Mouse (Mus musculus) myocyte (in vitro differentiated cells): ENCODE measurements around the gene Ripor2. TPM values are rescaled to one million over a fixed set of nuclear protein-coding genes. Genes with fewer than 3 reads are reported as not detected.

Experiments used
- H3K27me3 ChIP-seq: one replicate; pipeline ENCODE4 v1.6.1; 2011; ENCODE audit not compliant: control insufficient read depth, insufficient read depth, insufficient read length
- H3K36me3 ChIP-seq: one replicate; pipeline ENCODE4 v1.6.1; 2011; ENCODE audit not compliant: control insufficient read depth, insufficient read depth
- H3K4me2 ChIP-seq: one replicate; pipeline ENCODE4 v1.6.1; 2011; ENCODE audit warnings: low read depth, control low read depth
- H3K4me3 ChIP-seq: one replicate; pipeline ENCODE4 v1.5.1; 2011; ENCODE audit warnings: mild to moderate bottlenecking, control low read depth, moderate library complexity
- H3K79me2 ChIP-seq: one replicate; pipeline ENCODE4 v1.6.1; 2011; ENCODE audit not compliant: control insufficient read depth, insufficient read depth
- H3ac ChIP-seq: one replicate; pipeline ENCODE4 v1.6.1; 2011; ENCODE audit not compliant: control insufficient read depth, insufficient read length
- CEBPB ChIP-seq: IDR thresholded peaks from 2 replicates; pipeline ENCODE4 v1.6.1; 2011; ENCODE audit warnings: mild to moderate bottlenecking, moderate library complexity; ENCODE audit not compliant: poor library complexity, insufficient read depth, severe bottlenecking
- E2F4 ChIP-seq: IDR thresholded peaks from one replicate; pipeline ENCODE4 v1.6.1; 2011; ENCODE audit warnings: mild to moderate bottlenecking, control low read depth, moderate library complexity; ENCODE audit not compliant: insufficient read depth
- MAX ChIP-seq: IDR thresholded peaks from one replicate; pipeline ENCODE4 v1.6.1; 2011; ENCODE audit warnings: low read depth, mild to moderate bottlenecking, control low read depth
- MYOD1 ChIP-seq, 3 experiments: IDR thresholded peaks; one replicate each; pipeline ENCODE4 v1.6.1; 2011; ENCODE audit warnings: control low read depth in 2 of 3, low read depth in 2 of 3, mild to moderate bottlenecking in 2 of 3, moderate library complexity in 1 of 3; ENCODE audit not compliant: insufficient read length in 2 of 3, control insufficient read depth in 1 of 3
- MYOG ChIP-seq, 3 experiments: IDR thresholded peaks; one replicate each; pipeline ENCODE4 v1.6.1; 2011; ENCODE audit warnings: control low read depth in 2 of 3, low read depth in 2 of 3, mild to moderate bottlenecking in 2 of 3; ENCODE audit not compliant: insufficient read length in 2 of 3, control insufficient read depth in 1 of 3, insufficient read depth in 1 of 3
- POLR2A ChIP-seq: IDR thresholded peaks from one replicate; pipeline ENCODE4 v1.6.1; 2011; ENCODE audit warnings: low read depth, mild to moderate bottlenecking, control low read depth, moderate library complexity; ENCODE audit not compliant: insufficient read length
- POLR2AphosphoS2 ChIP-seq: IDR thresholded peaks from one replicate; pipeline ENCODE4 v1.6.1; 2011; ENCODE audit warnings: low read depth, control low read depth; ENCODE audit not compliant: insufficient read length
- REST ChIP-seq: IDR thresholded peaks from one replicate; pipeline ENCODE4 v1.6.1; 2011; ENCODE audit warnings: mild to moderate bottlenecking, control low read depth, moderate library complexity; ENCODE audit not compliant: insufficient read depth, insufficient read length
- SRF ChIP-seq: IDR thresholded peaks from one replicate; pipeline ENCODE4 v1.6.1; 2011; ENCODE audit warnings: low read depth; ENCODE audit not compliant: control insufficient read depth, insufficient read length
- TCF12 ChIP-seq: IDR thresholded peaks from one replicate; pipeline ENCODE4 v1.6.1; 2011; ENCODE audit warnings: mild to moderate bottlenecking, control low read depth; ENCODE audit not compliant: poor library complexity, insufficient read depth, severe bottlenecking
- TCF3 ChIP-seq: IDR thresholded peaks from one replicate; pipeline ENCODE4 v1.6.1; 2011; ENCODE audit warnings: low read depth, control low read depth; ENCODE audit not compliant: insufficient read length
- USF1 ChIP-seq: IDR thresholded peaks from one replicate; pipeline ENCODE4 v1.6.1; 2011; ENCODE audit warnings: low read depth, mild to moderate bottlenecking, control low read depth, moderate library complexity
- polyA plus RNA-seq: library from polyadenylated mRNA; unstranded; fragments of >200 nt; fragmentation: generic; extraction: Trizol; gene quantifications from one replicate; pipeline ENCODE4 v1.2.1, GENCODE M21; 2012; ENCODE audit warnings: missing spikeins

Gene Ripor2
- polyA plus RNA-seq, 1 experiment = 1.3 TPM

DNA sequence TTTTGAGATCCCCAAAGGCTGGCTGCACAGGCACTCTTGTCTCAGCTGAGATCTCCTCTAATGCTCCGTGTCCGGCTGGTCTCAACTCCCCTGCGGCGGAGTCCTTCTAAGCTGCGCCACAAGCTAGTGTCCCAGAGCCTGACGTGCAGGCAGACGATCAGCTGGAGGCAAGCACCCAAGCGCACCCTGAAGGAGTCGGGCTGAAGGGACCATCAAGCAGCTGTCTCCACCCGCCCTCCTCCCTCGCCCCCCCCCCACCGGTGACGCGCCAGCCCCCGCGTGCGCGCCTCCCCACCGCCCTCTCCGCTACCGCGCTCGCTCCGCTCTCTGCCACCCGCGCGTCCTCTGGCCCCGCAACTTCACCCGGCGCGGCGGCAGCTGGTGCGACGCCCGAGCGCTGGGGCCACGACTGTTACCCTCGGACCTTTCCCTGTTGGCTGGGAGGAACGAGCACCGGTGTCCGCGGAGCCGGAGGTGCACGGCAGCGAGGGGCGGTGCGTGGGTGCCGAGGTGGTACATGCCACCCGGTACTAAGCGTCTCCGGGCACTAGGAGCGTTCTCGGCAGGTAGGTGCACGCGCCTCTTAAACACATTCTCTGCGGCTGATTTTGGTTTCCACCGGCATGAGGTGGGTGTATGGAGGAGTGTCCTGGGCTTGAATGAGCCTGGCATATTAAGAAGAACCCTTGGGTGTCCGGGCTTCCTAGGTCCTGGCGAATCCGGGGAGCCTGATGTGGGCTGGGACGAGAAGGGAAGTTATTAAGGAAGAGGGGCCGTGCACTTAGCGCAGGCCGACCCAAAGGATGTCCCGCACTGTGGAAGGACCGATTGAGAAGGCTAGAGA, 56.6 kb downstream of the Ripor2 start:
- TF ChIP-seq TCF12 = no peak
- TF ChIP-seq REST = no peak
- no peak for TF ChIP-seq TCF3
- no peak for TF ChIP-seq POLR2A
- peak in 2 of 3 experiments; percentile 23 to 54 for TF ChIP-seq MYOG (IDR thresholded peaks at IDR 0.05; ENCODE audit: control insufficient read depth in 1 of 3, insufficient read depth in 1 of 3, insufficient read length in 2 of 3, low read depth in 2 of 3)
- no peak for TF ChIP-seq CEBPB
- peak in 2 of 3 experiments; percentile 1 to 60 for TF ChIP-seq MYOD1 (IDR thresholded peaks at IDR 0.05; ENCODE audit: control insufficient read depth in 1 of 3, insufficient read length in 2 of 3, low read depth in 2 of 3)
- peak overlapping the region; percentile 57 for H3K4me2 ChIP-seq
- no peak overlapping the region for H3ac ChIP-seq
- H3K79me2 ChIP-seq = no peaks in the 10 kb centered on the region
- no peak overlapping the region for H3K4me3 ChIP-seq
- H3K27me3 ChIP-seq = no peaks in the 10 kb centered on the region
- H3K36me3 ChIP-seq = no peaks in the 10 kb centered on the region

DNA sequence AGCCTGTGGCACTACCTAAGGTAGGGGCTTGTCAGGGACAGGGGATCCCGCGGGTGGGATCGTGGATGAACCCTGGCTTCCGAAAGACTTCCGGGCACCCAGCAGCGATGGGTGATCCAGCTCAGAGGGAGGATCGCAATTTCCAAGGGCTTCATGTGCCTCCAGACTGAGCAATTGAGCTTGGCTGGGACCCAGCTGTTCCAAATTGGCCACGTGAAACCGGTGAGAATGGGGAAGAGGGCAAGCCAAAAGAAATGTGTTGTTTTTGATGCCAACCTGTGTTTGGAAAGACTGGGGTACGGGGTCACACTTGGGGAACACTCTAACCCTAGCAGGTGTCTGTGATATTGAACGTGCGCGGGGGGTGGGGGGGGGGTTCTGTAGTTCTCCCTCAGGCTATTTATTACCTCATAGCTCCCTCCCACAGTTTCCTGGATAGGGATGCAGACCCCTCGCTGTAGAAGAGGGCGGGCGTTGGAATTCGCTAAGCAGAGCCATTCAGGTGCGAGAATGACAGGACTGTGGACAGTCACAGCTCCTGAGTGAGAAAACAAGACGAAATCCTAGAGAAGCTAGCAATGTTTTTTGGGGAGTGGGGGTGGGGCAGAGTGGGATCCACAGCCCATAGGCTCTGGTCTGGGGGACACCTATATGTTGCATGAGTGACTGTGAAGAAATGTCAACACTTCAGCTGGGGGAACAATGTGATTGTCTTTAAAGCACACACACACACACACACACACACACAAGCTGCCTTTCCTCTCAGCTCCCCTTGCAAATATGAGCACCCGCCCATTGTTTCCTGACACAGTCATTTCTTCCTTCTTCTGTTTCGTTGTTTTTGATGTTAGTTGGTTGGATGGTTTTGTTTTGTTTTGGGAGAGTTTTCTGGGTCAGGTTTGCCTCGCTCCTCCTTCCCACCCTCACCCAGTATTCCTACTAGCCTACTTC, 57.5 kb downstream of the Ripor2 start:
- Histone ChIP-seq H3K4me2 (no peak overlapping the region), H3ac (no peak overlapping the region), H3K27me3 (no peaks in the 10 kb centered on the region), H3K4me3 (no peak overlapping the region), H3K36me3 (no peaks in the 10 kb centered on the region), H3K79me2 (no peaks in the 10 kb centered on the region)
- TF ChIP-seq REST (no peak), MYOD1 (IDR thresholded peaks at IDR 0.05; ENCODE audit: control insufficient read depth in 1 of 3, insufficient read length in 2 of 3, low read depth in 2 of 3) (no peak), POLR2AphosphoS2 (no peak)

DNA sequence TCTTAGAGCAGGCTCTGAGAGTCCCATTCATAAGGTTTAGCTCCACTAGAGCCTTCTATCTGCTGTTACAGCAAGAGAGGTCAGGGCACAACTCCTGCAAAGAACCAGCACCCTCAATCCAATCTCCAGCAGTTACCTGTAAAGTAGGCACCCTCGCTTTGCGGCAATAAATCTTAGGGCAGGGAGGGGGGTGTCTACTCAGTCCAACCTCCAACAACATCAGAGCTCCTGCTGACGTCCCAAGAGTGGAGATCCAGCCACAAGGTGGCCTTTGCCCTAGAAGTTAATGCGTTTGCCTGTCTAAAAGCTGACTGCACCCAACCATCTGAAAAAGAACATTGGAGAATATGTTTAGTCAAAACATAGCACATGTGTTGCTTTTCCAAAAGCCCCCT, 58.2 kb downstream of the Ripor2 start:
- no peaks in the 10 kb centered on the region for H3K27me3 ChIP-seq
- H3K36me3 ChIP-seq = no peaks in the 10 kb centered on the region
- H3K79me2 ChIP-seq = no peaks in the 10 kb centered on the region
- no peak overlapping the region for H3ac ChIP-seq
- no peak overlapping the region for H3K4me2 ChIP-seq
- TF ChIP-seq E2F4 (no peak), MYOG (IDR thresholded peaks at IDR 0.05; ENCODE audit: control insufficient read depth in 1 of 3, insufficient read depth in 1 of 3, insufficient read length in 2 of 3, low read depth in 2 of 3) (no peak), REST (no peak), SRF (no peak), MYOD1 (IDR thresholded peaks at IDR 0.05; ENCODE audit: control insufficient read depth in 1 of 3, insufficient read length in 2 of 3, low read depth in 2 of 3) (no peak), TCF12 (no peak), CEBPB (no peak), POLR2AphosphoS2 (no peak), USF1 (no peak), TCF3 (no peak), POLR2A (no peak), MAX (no peak)
- H3K4me3 ChIP-seq = no peak overlapping the region

DNA sequence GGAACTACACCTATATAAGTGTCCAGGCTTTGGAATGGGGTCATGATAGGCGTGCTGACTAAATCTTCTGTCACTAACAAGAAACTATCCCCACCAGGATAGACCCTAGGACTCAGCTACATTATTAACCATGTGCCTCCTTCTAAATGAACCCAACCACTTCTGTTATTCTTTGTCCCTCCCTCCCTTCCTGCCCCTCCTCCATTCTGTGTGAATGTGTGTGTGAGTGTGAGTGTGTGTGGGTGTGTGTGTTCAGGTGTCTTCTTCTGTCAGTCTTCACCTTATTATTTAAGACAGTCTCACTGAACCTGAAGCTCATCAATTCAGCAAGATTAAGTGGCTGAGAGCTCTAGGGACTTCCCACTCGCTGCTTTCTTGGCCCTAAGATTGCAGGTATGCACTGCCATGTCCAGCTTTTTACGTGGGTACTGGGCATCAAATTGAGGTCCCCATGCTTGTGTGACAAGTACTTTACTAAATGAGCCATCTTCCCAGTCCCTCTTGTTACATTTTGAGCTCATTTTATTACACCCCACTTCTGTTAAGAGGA, 58.9 kb downstream of the Ripor2 start:
- TF ChIP-seq CEBPB (no peak), SRF (no peak), USF1 (no peak), MYOD1 (IDR thresholded peaks at IDR 0.05; ENCODE audit: control insufficient read depth in 1 of 3, insufficient read length in 2 of 3, low read depth in 2 of 3) (no peak), REST (no peak), POLR2A (no peak), TCF12 (no peak), MYOG (IDR thresholded peaks at IDR 0.05; ENCODE audit: control insufficient read depth in 1 of 3, insufficient read depth in 1 of 3, insufficient read length in 2 of 3, low read depth in 2 of 3) (no peak), TCF3 (no peak), E2F4 (no peak), POLR2AphosphoS2 (no peak), MAX (no peak)
- H3K4me2 ChIP-seq = no peak overlapping the region
- no peak overlapping the region for H3ac ChIP-seq
- H3K79me2 ChIP-seq = no peaks in the 10 kb centered on the region
- H3K27me3 ChIP-seq = no peaks in the 10 kb centered on the region
- H3K36me3 ChIP-seq = no peaks in the 10 kb centered on the region
- H3K4me3 ChIP-seq = no peak overlapping the region
